Mouse (Mus musculus) ES-E14 (cell line): ENCODE results near the gene Tuba3b.

Source experiments
- HCFC1 ChIP-seq: IDR thresholded peaks from 2 replicates; pipeline ENCODE4 v1.6.1; 2012; ENCODE audit warnings: low read length, inconsistent platforms, borderline replicate concordance; ENCODE audit not compliant: insufficient read depth
- ZC3H11A ChIP-seq: IDR thresholded peaks from 2 replicates; pipeline ENCODE4 v1.6.1; 2012; ENCODE audit warnings: low read depth, mild to moderate bottlenecking, inconsistent platforms, low read length, borderline replicate concordance

DNA sequence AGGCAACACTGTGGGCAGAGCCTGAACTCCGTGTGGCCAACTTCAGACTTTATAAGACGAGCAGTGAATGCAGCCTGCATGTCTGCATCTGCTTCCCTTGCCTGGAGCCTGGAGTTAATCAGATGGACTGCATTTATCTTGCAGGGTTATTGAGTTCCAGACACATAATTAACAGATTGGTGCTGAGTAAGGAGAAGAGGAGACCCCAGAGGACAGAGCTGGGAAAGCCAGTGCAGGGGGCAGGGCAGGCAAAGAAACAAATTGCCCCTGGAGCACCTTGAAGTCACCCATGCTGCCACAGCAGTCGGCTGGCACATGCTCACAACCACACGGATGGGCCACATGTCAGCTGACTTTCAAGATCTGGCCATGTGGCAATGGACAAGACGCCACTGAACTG is 48.7 kb downstream of the Tuba3b start:
- TF ChIP-seq ZC3H11A = no peak
- no peak for TF ChIP-seq HCFC1
